Mouse (Mus musculus) cortical plate, adult 2 months (tissue): ENCODE results near the gene Atp6v0d1.

ENCODE experiments used
- CTCF ChIP-seq: fragments of 200-500 bp; IDR thresholded peaks from 2 replicates; pipeline ENCODE4 v1.5.1; 2011; ENCODE audit warnings: mild to moderate bottlenecking, control low read depth, low read length; ENCODE audit not compliant: insufficient read depth; ENCODE audit errors: extremely low read depth
- POLR2A ChIP-seq: fragments of 200-500 bp; IDR thresholded peaks from 2 replicates; pipeline ENCODE4 v1.6.1; 2011; ENCODE audit warnings: mild to moderate bottlenecking, low read length, control low read depth; ENCODE audit not compliant: insufficient read depth; ENCODE audit errors: extremely low read depth

GRCm38 (mm10) chr8:105593859-105594258 is 28.0 kb upstream of the Atp6v0d1 start:
- TF ChIP-seq CTCF (no peak), POLR2A (no peak)
